Mouse (Mus musculus) brain, adult 2 months (tissue): Measurements from ENCODE around the gene Fgg.

Experiments
- DNase-seq: peaks from one replicate; pipeline ENCODE4 v3.0.0; 2011; ENCODE audit warnings: low read depth, low spot score

Gene Fgg

DNA sequence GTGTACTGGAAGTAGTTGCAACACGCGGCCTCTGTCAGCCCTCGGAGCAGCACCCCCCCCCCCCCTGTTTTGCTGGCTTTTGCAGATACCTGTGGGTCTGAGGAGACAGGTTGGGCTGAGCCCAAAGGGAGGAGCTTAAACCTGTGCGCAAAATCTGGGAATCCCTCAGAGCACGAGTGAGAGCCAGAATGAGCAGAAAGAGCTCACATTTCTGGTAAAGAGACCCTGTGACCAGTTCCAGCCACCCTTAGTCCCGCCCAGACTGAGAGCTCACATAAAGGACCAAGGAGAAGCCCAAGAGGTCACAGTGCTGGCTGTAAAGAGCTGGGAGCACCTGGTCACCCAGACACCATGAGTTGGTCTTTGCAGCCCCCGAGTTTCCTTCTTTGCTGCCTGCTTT lies at the start of gene Fgg:
TSS of gene Fgg (plus strand) at position 168 of the 400 bp plus-strand sequence.
- DNase-seq = no peak

DNA sequence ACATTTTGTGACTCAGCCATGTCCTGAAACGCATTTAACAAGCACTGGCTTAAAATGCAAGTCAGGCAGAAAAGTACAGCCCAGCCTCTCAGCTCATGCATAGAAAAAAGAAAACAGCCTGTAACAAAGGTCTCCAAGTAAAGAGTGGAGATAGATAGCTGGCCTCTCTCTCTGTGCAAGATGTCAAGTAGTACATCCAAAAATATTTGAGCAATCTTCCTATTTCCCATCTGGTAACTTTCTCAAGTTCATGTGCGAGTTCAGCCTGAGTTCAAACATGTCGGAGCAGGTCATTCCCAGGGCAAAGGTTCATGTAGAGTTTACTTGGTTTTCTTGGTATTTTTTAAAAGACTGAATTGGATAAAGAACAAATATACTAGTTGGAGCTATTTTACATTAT lies 36.5 kb upstream of the Fgg start:
- DNase-seq = no peak

DNA sequence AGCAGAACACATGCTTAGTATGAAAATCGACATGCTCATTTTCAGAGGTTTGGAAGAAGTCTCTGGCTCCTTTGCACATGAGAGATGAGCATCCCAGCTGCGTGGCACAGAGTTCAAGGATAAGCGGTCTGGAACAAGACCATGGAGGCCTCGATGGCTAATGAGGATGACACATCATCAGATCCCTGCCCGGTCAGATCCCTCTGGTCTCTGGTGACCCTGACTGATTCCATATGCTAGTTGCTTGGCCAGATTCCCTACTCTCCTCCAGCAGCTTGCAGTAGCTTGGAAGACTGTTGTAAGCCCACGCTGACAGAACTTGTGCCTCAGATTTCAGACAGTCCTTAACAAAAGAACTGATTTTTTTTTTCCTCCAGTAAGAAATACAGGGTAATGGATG lies 26.7 kb upstream of the Fgg start:
- DNase-seq = peak; percentile 60

DNA sequence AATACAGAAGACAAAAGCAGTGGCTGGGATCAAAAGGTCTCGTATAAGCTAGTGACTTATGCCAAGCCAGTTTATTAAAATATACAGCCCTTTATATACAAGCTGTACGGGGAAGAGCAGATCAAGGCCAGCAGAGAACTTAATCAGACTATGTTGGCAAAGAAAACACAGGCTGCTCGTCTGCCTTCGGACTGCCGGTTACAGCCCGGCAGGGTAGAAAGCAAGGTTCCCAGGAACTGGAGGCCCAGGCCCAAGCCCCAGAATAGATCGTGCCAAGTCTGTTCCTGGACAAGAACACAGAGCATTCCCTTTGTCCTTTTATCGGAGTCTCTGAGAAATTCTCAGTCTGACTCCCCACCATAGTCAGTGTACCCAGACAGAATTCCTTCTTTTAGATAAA lies 25.7 kb upstream of the Fgg start:
- DNase-seq = no peak

DNA sequence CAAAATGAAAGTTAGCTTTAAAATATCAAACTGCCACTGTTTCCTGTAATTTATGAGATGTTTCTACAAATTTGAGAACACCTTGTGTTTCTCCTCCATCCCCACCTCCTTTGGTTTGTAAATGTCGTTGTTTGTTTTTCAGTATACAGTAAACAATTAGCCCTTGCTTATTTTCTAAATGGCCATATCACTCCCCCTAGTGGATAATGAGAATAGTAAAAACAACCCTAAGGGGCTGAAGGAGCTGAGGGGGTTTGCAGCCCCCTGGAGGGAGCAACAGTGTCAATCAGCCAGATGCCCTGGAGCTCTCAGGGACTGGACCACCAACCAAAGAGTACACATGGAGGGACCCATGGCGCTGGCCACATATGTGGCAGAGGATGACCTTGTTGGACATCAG lies 22.7 kb upstream of the Fgg start:
- DNase-seq = no peak

DNA sequence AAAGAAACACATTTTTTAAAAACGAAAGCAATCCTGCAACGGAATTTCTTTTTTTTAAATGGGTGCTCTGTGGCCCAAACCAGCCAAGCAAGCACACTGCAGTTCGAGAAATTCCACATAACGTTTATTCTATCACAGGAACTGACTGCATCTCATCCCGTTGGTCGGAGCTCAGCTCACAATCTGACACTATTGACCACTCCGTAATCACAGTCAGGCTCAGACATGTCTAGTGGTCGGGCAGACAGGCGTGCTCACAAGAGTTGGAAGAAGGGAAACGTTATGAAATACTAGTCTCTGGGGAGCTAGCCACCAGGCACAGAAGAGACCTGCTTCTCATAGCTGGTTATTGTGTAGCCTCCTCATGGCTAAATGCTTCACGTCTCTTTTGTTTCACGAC lies 15.6 kb upstream of the Fgg start:
- DNase-seq = no peak

DNA sequence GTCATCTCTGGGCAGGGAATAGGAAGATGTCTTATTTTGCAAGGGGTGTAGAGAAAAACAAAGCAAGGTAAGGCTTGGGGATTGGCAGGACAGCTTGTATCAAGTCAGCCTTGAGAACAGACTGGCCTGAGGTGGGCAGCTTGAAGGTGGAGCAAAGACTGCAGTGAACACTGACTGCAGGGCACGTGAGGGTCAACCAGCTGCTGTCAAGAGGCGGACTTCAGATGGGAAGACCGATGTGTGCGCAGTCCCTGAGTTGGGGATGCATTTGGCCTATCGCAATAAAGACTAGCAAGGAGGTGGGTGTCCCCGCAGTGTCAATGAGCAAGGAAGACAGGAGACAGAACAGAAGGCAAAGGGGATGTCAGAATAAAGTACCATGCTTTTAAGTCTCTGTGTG lies 14.6 kb upstream of the Fgg start:
- no peak for DNase-seq

DNA sequence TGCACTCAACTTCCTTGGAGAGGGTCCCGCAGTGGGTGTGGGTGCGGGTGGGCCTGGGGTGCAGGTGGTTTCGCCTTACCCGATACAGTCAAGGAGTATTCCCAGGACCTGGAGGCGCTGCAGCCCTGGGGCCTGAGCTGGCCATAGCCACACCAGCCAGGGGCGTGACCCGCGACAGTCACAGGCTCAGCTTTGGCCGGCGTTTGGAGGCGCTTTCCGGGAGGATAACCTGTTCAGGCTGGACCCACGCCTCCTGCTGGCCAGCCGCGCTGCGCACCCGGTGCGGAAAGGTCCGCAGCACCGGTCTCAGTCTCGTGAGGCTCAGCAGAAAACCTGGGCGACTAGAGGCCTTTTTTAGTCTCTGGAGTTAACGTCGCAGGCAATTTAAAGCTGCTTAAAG lies 12.2 kb upstream of the Fgg start:
- peak; percentile 17 for DNase-seq

DNA sequence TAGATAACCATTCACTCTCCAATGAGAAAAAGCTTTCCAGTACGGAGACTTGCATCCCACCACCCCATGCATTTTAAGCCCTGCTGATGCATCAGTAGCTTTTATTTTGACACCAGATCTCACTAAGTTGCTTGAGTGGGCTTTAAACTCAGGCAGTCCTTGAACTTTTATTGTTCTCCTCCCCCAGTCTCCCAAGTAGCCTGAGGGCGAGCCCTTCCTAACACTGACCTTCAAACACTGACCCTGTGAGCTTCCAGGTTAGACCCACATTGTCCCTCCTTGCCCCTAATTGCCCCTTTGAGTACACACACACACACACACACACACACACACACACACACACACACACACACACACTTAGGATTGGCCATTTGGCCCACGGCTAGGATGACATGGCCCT lies 10.9 kb upstream of the Fgg start:
- DNase-seq = no peak

DNA sequence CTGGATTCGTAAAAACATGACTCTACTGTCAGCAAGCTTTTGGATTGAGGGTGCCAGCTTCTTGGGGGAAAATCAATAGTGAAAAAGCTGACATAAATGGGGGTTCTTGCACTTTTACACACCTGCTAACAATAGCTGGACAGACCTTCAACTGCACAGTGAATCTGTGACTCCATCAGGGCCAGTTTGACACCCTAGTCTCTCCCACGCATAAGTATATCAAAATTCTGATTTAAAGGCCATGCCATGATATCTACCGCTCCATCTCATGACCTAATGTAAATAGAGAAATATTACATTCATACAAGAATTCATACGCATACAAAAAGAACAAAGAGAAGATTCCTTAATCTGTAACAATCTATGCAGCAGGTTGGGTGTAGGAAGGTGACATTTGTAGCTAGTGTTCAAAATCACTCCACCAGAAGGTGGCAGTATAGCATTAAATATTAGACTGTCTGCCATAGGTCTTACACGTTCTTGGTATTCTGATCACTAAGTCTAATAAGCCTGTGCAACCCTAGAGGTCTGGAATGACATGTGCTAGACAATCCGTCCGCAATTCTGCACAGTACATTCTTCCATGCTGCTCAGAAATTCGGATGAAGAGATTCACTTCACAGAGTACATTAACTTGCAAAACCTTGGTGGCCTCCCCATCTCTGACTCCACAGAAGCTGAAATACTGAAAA lies 8.6 kb upstream of the Fgg start:
- peak; percentile 88 for DNase-seq

DNA sequence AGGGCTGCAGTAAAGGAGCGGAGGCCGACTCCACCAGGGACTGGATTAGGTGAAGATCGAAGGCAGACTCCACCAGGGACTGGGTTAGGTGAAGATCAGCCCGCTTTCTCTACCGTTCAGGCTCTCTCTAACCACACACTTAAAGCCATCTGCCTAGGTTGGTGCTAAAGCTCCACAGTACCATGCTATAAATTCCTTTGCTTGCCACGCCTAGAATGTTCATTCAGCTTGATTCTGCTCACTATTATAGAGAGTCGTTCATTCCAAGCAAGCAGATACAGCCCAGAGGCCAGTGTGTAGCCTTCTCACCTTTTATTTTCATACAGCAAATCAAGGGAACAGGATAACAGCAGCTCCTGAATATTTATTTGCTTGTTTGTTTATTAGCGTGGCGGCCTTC lies 7.5 kb upstream of the Fgg start:
- DNase-seq = no peak

DNA sequence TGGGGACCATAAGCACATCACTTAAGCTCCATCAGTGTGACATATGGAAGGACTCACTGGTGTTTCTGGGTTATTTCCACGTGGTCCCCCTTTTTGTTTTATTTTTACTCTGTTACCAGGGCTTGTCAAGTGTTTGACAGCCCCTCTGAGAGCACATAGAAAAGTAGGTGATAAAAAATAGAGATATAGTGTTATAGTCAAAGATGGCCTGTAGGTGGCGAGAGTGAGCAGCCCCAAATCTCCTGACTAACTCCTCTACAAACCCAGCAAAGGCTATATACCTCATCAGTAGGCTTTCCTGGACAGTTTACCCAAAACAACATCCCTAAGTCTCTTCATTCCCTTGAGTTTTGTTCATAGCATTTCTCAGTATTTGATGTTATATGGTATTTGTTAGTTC lies 5.3 kb upstream of the Fgg start:
- peak; percentile 51 for DNase-seq

DNA sequence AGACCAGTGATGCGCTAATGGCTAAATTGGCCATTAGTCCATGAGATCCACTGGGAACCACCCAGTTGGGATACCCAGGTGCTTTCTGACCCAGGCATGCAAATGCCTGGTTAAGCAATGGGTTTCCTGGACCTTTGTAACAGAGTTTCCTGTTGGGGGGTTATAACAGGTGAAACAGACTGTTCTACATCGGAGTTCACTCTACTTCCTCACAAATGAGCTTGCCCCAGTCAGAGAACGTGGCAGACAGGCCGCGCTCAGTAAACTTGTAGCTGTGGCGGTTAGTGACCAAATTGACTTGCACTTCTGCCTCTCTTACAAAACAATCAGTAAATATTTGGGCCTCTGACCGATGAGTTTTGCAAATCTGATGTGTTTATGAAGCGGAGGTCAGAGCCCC lies 4.5 kb upstream of the Fgg start:
- DNase-seq = no peak

DNA sequence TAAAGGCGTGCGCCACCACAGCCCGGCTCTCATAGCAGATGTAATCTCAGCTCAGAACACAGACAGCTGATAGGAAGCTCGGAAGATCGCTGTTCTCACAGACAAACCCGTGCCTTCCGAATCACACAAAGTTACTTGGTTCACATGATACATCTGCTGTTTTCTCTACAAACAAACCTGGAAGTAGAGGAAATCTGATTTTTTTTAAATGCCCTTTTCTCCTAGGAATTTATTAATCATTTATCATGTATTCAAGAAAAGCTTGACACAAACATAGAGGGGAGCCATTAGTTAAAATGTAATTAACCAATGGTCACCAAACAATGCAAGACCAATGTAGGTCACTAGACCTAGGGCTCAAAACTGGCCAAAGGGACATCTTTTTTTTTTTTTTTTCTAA lies 2.7 kb upstream of the Fgg start:
- no peak for DNase-seq

DNA sequence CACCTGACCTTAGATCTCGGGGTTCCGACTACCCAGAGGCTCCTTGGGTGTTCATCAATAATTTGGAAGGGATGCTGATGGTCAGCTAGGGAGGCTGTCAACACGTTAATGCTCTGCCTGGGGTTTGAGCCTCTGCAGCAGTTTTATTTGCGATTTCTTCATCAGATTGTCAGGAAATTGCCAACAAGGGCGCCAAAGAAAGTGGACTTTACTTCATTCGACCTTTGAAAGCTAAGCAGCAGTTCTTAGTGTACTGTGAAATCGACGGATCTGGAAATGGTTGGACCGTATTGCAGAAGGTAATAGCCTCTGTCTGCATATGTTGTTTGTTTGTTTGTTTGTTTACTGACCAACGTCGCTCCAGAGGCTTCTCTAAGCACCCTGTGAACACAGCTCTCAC lies 2.8 kb downstream of the Fgg start:
- DNase-seq = no peak

DNA sequence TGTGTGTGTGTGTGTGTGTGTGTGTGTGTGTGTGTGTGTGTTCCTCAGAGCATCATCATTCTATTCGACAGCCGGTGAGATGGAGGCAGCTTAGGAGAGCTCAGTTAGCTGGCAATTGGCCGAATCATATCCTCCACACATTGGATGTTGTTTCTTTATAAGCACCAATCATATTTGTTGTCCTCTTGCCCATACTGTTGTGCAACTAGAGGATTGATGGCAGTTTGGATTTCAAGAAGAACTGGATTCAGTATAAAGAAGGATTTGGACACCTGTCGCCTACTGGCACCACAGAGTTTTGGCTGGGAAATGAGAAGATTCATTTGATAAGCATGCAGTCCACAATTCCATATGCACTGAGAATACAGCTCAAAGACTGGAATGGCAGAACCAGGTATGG lies 3.6 kb downstream of the Fgg start:
- DNase-seq = peak; percentile 13

DNA sequence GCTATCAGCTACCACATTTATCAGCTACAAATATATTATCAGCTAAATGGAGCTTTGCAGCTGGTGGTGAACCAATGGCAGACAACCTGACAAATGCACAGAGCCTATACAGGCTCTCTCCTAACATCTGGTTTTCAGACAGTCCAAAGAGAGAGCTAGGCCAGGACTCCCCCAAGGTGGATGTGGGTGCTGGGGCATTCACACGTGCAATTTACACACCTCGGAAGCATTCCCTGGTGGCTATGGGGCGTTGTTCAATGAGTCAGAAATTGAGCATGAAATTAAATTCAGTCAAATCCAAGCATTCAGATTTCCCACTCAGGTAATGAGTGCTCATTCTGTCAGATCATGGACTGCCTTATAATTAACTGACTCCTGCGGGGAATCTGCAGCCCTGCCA lies 4.0 kb downstream of the Fgg start:
- no peak for DNase-seq

DNA sequence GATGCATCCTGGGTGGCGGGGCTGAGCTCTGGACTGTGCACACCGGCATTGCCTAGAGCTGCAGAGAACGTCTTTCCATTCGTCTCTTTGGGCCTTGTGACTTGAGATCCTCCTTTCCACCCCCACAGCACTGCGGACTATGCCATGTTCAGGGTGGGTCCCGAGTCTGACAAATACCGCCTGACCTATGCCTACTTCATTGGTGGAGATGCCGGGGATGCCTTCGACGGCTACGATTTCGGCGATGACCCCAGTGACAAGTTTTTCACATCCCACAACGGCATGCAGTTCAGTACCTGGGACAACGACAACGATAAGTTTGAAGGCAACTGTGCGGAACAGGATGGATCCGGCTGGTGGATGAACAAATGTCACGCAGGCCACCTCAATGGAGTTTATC lies 5.1 kb downstream of the Fgg start:
- DNase-seq = no peak

DNA sequence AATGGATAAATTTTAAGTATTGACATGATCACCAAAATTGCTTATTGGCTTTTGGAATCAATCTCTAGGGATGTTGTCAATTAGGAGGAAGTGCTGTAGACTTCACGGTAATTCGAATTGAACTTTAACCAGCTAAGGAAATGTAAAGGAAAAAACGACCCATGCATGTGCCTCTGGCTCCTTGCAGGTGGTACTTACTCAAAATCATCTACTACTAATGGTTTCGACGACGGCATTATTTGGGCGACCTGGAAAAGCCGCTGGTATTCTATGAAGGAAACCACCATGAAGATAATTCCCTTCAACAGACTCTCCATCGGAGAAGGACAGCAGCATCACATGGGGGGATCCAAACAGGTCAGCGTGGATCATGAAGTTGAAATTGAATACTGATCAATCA lies 6.4 kb downstream of the Fgg start:
- no peak for DNase-seq

DNA sequence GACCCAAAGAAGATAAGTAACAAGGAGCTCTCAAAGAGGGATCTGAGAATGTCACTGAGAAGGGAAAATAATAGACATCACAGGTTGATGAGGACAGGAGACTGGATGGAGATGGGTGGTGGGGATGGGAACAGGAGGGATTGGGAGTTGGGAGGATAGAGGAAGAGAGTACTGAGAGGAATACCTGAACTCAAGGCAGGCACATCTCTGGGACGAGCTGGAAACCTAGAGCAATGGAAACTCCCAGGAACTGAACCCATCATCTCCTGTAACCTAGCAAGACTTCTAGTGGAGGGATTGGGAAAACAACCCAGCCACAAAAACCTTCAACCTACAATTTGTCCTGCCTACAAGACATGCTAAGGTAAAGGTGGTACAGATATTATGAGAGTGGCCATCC lies 8.7 kb downstream of the Fgg start:
- DNase-seq = no peak

DNA sequence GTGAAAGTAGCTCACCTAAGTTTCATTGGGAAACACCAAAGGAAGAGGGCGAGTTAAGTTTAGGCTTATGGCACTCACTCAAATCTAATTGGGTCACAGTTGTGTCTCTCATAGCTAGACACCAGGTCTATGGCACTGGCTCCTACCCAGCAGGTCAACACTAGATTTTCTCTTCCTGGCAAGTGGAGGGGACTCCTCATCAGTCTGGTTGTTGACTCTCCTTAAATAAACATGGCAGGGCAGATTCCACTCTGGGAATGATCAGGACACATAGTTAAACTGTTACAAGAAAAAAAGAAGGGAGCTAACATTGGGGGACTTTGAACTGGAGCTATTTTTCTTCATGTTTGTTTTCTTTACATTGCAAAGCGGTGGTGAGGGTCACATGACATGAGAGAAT lies 12.9 kb downstream of the Fgg start:
- DNase-seq = no peak

DNA sequence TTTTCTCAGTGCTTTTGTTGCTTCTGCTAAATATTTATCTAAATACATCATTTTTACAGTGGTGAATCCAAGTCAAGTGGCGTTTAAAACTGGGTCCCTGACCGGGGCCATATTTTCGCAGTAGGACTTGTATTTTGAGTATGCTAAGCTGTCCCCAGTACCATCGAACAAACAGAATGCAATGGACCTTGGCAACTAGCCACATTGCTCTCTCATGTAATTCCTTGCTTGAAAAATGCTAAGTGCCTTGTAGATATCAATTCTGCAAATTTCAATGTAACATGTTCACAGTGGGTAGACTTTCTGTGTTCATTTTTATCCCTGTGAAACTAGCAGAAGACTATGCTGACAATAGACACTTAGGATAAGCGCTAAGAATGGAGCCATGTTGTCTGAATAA lies 13.7 kb downstream of the Fgg start:
- DNase-seq = no peak

DNA sequence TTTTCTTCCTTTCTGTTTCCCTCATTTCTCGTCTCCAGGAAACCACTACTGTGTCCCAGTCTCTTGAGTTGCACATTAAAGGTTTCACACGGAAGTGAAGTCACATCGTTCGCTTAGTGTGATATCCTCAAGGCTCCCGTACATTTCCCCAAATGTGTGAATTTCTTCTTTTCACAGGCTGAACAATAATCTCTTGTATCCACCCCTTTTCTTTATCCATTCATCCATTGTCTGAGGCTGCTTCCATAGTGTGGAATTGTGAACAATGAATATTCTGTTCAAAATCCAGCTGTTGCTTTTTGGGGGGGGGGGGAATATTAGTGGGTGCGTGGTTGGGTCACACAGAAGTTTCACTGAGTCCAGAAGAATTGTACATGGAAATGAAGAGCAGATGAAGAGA lies 17.5 kb downstream of the Fgg start:
- DNase-seq = peak; percentile 67
